ENCODE assay signal across 8 mouse cellular contexts in genomic region chr1:162739831-162740394, GRCm38 (mm10). TPM values are rescaled to one million over a fixed set of nuclear protein-coding genes. Genes with fewer than 3 reads are reported as not detected.
DNase-seq lines count a peak whose midpoint lies in the region; ATAC-seq and TF ChIP-seq lines count a peak whose summit lies in the region.

No protein-coding gene starts in this region.

- H3K27ac ChIP-seq in kidney, adult 2 months (ENCODE audit: insufficient read depth, low read depth, low read length): peak overlapping the region; percentile 89
- peak overlapping the region; percentile 89 for H3K27ac ChIP-seq in MEL (ENCODE audit: control insufficient read depth, low read depth, low read length)
- H3K27ac ChIP-seq in forebrain, embryonic 11.5 days (ENCODE audit: low read depth, low read length): peak overlapping the region; percentile 93
- H3K27ac ChIP-seq in kidney, embryonic 15.5 days: peak overlapping the region; percentile 100

- no peak for TF ChIP-seq RAD21 in MEL (IDR thresholded peaks at IDR 0.05; ENCODE audit: low read depth, low read length)

- peak overlapping the region; percentile 80 for H3K4me2 ChIP-seq in forebrain, embryonic 11.5 days (ENCODE audit: low read depth, low read length, severe bottlenecking)
- peak overlapping the region; percentile 68 for H3K4me2 ChIP-seq in kidney, embryonic 15.5 days

- H3K4me1 ChIP-seq in kidney, adult 2 months (ENCODE audit: control insufficient read depth, insufficient read depth, low read length): peaks cover 19% of the 10 kb centered on the region
- peaks cover 21 to 29% of the 10 kb centered on the region in 2 experiments for H3K4me1 ChIP-seq in MEL (ENCODE audit: control insufficient read depth in 1 of 2, insufficient read depth in 2 of 2, low read length in 2 of 2)
- 0 out of 2 replicates have a peak, but pooled peaks cover 4% of the 10 kb centered on the region for H3K4me1 ChIP-seq in forebrain, embryonic 11.5 days (replicated peaks; ENCODE audit: control insufficient read depth, insufficient read depth, low read length)
- peaks cover 28% of the 10 kb centered on the region for H3K4me1 ChIP-seq in kidney, embryonic 15.5 days

- 0% methylated on average over 58 of the region's 58 CpGs for WGBS in kidney, adult 2 months
- WGBS in forebrain, embryonic 11.5 days: under 1% methylated on average over 51 of the region's 58 CpGs
- WGBS in kidney, embryonic 15.5 days: 0% methylated on average over 52 of the region's 58 CpGs

- H3K27me3 ChIP-seq in kidney, adult 2 months (replicated peaks; ENCODE audit: control insufficient read depth, insufficient read depth, low read length): no peaks in the 10 kb centered on the region
- peaks cover 2 to 5% of the 10 kb centered on the region in 2 experiments; a peak in 2 of 4 replicates for H3K27me3 ChIP-seq in MEL (ENCODE audit: control insufficient read depth in 1 of 2, insufficient read depth in 2 of 2, low read length in 2 of 2)
- no peaks in the 10 kb centered on the region for H3K27me3 ChIP-seq in forebrain, embryonic 11.5 days (ENCODE audit: control insufficient read depth, insufficient read depth, low read length)
- no peaks in the 10 kb centered on the region for H3K27me3 ChIP-seq in kidney, embryonic 15.5 days

- peak; percentile 89; the same call in 1 of the 2 replicates for ATAC-seq in forebrain, embryonic 11.5 days (replicated peaks; ENCODE audit: low FRiP score)
- peak; percentile 90 for ATAC-seq in kidney, embryonic 15.5 days (replicated peaks; ENCODE audit: low FRiP score)

- peak overlapping the region; percentile 99 for H3K9ac ChIP-seq in MEL (ENCODE audit: control insufficient read depth, low read depth, low read length, poor library complexity, severe bottlenecking)
- H3K9ac ChIP-seq in forebrain, embryonic 11.5 days (ENCODE audit: low read length): peak overlapping the region; percentile 91
- H3K9ac ChIP-seq in kidney, embryonic 15.5 days: peak overlapping the region; percentile 100

- H3K4me3 ChIP-seq in kidney, adult 2 months (ENCODE audit: insufficient read depth, low read depth, low read length): peak overlapping the region; percentile 98
- H3K4me3 ChIP-seq in MEL (ENCODE audit: control insufficient read depth in 1 of 2, insufficient read depth in 1 of 2, low read depth in 2 of 2, low read length in 2 of 2): peak overlapping the region; percentile 96
- H3K4me3 ChIP-seq in forebrain, embryonic 11.5 days (ENCODE audit: low read depth, low read length): peak overlapping the region; percentile 98
- H3K4me3 ChIP-seq in kidney, embryonic 15.5 days (replicated peaks): peak overlapping the region; percentile 99

- H3K36me3 ChIP-seq in kidney, adult 2 months (ENCODE audit: control insufficient read depth, insufficient read depth, low read length): no peaks in the 10 kb centered on the region
- H3K36me3 ChIP-seq in MEL (ENCODE audit: control insufficient read depth in 1 of 2, insufficient read depth in 2 of 2, low read length in 2 of 2): peaks cover 7 to 39% of the 10 kb centered on the region in 2 experiments
- no peaks in the 10 kb centered on the region for H3K36me3 ChIP-seq in forebrain, embryonic 11.5 days (ENCODE audit: control insufficient read depth, insufficient read depth, low read length)
- H3K36me3 ChIP-seq in kidney, embryonic 15.5 days: peaks cover 3% of the 10 kb centered on the region; the same call in 1 of the 2 replicates

- H3K9me3 ChIP-seq in MEL (replicated peaks; ENCODE audit: insufficient read depth, low read length): no peaks in the 10 kb centered on the region
- H3K9me3 ChIP-seq in forebrain, embryonic 11.5 days (ENCODE audit: control insufficient read depth, low read length): no peaks in the 10 kb centered on the region
- H3K9me3 ChIP-seq in kidney, embryonic 15.5 days (replicated peaks): no peaks in the 10 kb centered on the region

- no peak for DNase-seq in kidney, adult 2 months
- no peak for DNase-seq in kidney, postnatal 36 days
- DNase-seq in MEL (ENCODE audit: low read depth, low spot score): peak; percentile 58
- DNase-seq in forebrain, embryonic 11.5 days (ENCODE audit: low spot score): no peak
- peak; percentile 37 for DNase-seq in mesoderm, embryonic 11.5 days (ENCODE audit: low read depth, low spot score)
- no peak for DNase-seq in adrenal gland, postnatal 14 days
- no peak for DNase-seq in ovary, postnatal 36 days (ENCODE audit: low spot score)

- TF ChIP-seq EP300 in MEL (IDR thresholded peaks at IDR 0.05; ENCODE audit: low read depth in 1 of 2, low read length in 2 of 2): no peak

- H3K79me2 ChIP-seq in MEL (ENCODE audit: control insufficient read depth, insufficient read depth, low read length, poor library complexity): peaks cover 53% of the 10 kb centered on the region

- no peak for TF ChIP-seq POLR2A in kidney, adult 2 months (IDR thresholded peaks at IDR 0.05; ENCODE audit: low read depth, low read length)
- no peak; a peak in 2 of 4 replicates for TF ChIP-seq POLR2A in MEL (IDR thresholded peaks at IDR 0.05; ENCODE audit: control insufficient read depth in 1 of 2, insufficient read depth in 1 of 2, low read depth in 1 of 2, low read length in 2 of 2, poor library complexity in 1 of 2)

- TF ChIP-seq CTCF in kidney, adult 2 months (conservative IDR thresholded peaks at IDR 0.05; ENCODE audit: insufficient read depth, insufficient read length, low read depth, low read length): no peak
- TF ChIP-seq CTCF in MEL (IDR thresholded peaks at IDR 0.05 in 2 of 3, conservative IDR thresholded peaks at IDR 0.05 in 1 of 3; ENCODE audit: control insufficient read depth in 1 of 3, insufficient read depth in 1 of 3, low read depth in 2 of 3, low read length in 3 of 3, poor library complexity in 1 of 3, severe bottlenecking in 1 of 3): no peak

TF ChIP-seq in MEL, 35 proteins besides CTCF, POLR2A, EP300 and RAD21:
- peak; percentile 56 for TF ChIP-seq MXI1 (IDR thresholded peaks at IDR 0.05; ENCODE audit: low read depth, low read length)
- TF ChIP-seq ELF1 (IDR thresholded peaks at IDR 0.05; ENCODE audit: low read depth, low read length): no peak
- TF ChIP-seq SMC3 (IDR thresholded peaks at IDR 0.05; ENCODE audit: low read depth, low read length): no peak

RNA-seq across cellular contexts. Expression of gene Prrc2c, which starts 0.4 kb away (rescaled TPM):
- polyA plus RNA-seq in kidney, adult 2 months (2012; rRNA removed): 23.5 and 26.7 TPM in 2 replicates
- 55.5 and 67.7 TPM in 2 replicates for total RNA-seq in MEL (2012; rRNA removed)
- polyA plus RNA-seq in MEL (2012; ENCODE audit: insufficient read depth in 1 of 2, insufficient read length in 2 of 2, low read depth in 1 of 2, low replicate concordance in 2 of 2, missing spikeins in 1 of 2): 100 to 1,000 TPM; 142 to 343 TPM
- 159 and 160 TPM in 2 replicates for polyA plus RNA-seq in forebrain, embryonic 11.5 days (2014; fragmentation: Nextera tagmentation; extraction: Ambion mirVana)
- polyA plus RNA-seq in kidney, embryonic 15.5 days (2015; fragmentation: Nextera tagmentation; extraction: Ambion mirVana): 148 and 162 TPM in 2 replicates
- 161 and 178 TPM in 2 replicates for total RNA-seq in adrenal gland, postnatal 14 days (2021)

Comparison
In these comparisons a context has a peak if more than half of its experiments do, and no peak if none do; other contexts are left out.
1. DNase-seq: peak in MEL (single experiment) and mesoderm, embryonic 11.5 days (single experiment); none in kidney, adult 2 months (single experiment), kidney, postnatal 36 days (0 of 2), forebrain, embryonic 11.5 days (single experiment), adrenal gland, postnatal 14 days (single experiment) and ovary, postnatal 36 days (single experiment).
2. Peak in every context shown above with its lines, with median percentiles within 50 percentile points of each other: H3K27ac ChIP-seq, H3K4me3 ChIP-seq and H3K9ac ChIP-seq.